Mouse (Mus musculus) forebrain, embryonic 12.5 days (tissue): Measurements from ENCODE around the gene Rfxank. TPM values are rescaled to one million over a fixed set of nuclear protein-coding genes. Genes with fewer than 3 reads are reported as not detected.

Experiments used
- ATAC-seq: fragments of 200-750 bp; cut with Nextera tagmentation; 2 replicates; pipeline ENCODE4 v1.8.0; 2017; ENCODE audit warnings: moderate TSS enrichment; ENCODE audit not compliant: low FRiP score
- H3K27ac ChIP-seq: fragments of 300-500 bp; sonication (generic); 2 replicates; pipeline ENCODE4 v1.5.1; 2016; ENCODE audit warnings: mild to moderate bottlenecking
- H3K27me3 ChIP-seq: fragments of 300-500 bp; sonication (generic); 2 replicates; pipeline ENCODE4 v1.6.1; 2016; ENCODE audit warnings: mild to moderate bottlenecking
- H3K36me3 ChIP-seq: fragments of 300-500 bp; sonication (generic); replicated peaks from 2 replicates; pipeline ENCODE4 v1.6.1; 2016; ENCODE audit warnings: mild to moderate bottlenecking
- H3K4me1 ChIP-seq: fragments of 300-500 bp; sonication (generic); 2 replicates; pipeline ENCODE4 v1.6.1; 2016
- H3K4me2 ChIP-seq: fragments of 300-500 bp; sonication (generic); 2 replicates; pipeline ENCODE4 v1.6.1; 2016; ENCODE audit warnings: mild to moderate bottlenecking, moderate library complexity
- H3K4me3 ChIP-seq: fragments of 300-500 bp; sonication (generic); replicated peaks from 2 replicates; pipeline ENCODE4 v1.5.1; 2016; ENCODE audit warnings: mild to moderate bottlenecking
- H3K9ac ChIP-seq: fragments of 300-500 bp; sonication (generic); 2 replicates; pipeline ENCODE4 v1.6.1; 2016; ENCODE audit warnings: mild to moderate bottlenecking
- H3K9me3 ChIP-seq: fragments of 300-500 bp; sonication (generic); 2 replicates; pipeline ENCODE4 v1.6.1; 2016
- WGBS: fragments of 180-500 bp; shearing (Covaris S2); methylation state at CpG from one replicate; pipeline ENCODE4 v1.1.7; 2016; 5-methylcytosine and 5-hydroxymethylcytosine counted together
- polyA plus RNA-seq: library from polyadenylated mRNA; unstranded; fragments of >200 nt; fragmentation: Nextera tagmentation; extraction: Ambion mirVana; gene quantifications from 2 replicates; pipeline ENCODE4 v1.2.1, GENCODE M21; 2016

The Rfxank gene
- polyA plus RNA-seq, 1 experiment from 2014 or later: 14.3 TPM

- WGBS: 78% methylated on average over 4 of the region's 4 CpGs
- Histone ChIP-seq H3K9ac (peak overlapping the region; percentile 64; the same call in 1 of the 2 replicates), H3K36me3 (peaks cover 50% of the 10 kb centered on the region), H3K27ac (no peak overlapping the region), H3K27me3 (no peaks in the 10 kb centered on the region), H3K4me2 (peak overlapping the region; percentile 69), H3K4me3 (no peak overlapping the region; the same call in 1 of the 2 replicates), H3K4me1 (peaks cover 23% of the 10 kb centered on the region), H3K9me3 (no peaks in the 10 kb centered on the region)
- ATAC-seq: no peak
Measured at GRCm38 (mm10) chr8:70137890-70138289, 1.1 kb downstream of the Rfxank start.

DNA sequence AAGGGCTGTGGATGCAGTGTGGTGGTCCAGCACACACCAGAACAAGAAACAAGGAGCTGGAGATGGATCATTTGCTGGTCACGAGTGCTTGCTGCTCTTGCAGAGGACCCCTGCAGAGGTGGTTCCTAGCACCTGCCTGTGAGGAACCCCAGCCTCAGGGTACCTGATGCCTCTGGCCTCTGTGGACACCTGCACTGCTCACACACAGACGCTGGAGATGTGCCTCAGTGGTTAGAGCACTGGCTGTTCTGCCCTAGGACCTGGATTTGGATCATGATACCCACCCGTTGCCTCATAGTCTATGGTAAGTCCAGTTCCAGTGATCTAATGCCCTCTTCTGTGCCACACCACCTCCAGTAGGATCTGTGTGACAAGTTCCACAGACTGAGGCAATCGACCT lies 2.4 kb downstream of the Rfxank start:
- Histone ChIP-seq H3K36me3 (peaks cover 38% of the 10 kb centered on the region), H3K4me1 (peaks cover 27% of the 10 kb centered on the region), H3K4me2 (no peak overlapping the region), H3K9me3 (no peaks in the 10 kb centered on the region), H3K9ac (no peak overlapping the region), H3K4me3 (no peak overlapping the region), H3K27ac (no peak overlapping the region), H3K27me3 (no peaks in the 10 kb centered on the region)
- ATAC-seq: no peak
- WGBS: 89% methylated on average over 4 of the region's 4 CpGs

- Histone ChIP-seq H3K36me3 (peaks cover 38% of the 10 kb centered on the region), H3K4me2 (no peak overlapping the region), H3K27me3 (no peaks in the 10 kb centered on the region), H3K4me1 (peaks cover 22% of the 10 kb centered on the region), H3K9me3 (no peaks in the 10 kb centered on the region), H3K9ac (no peak overlapping the region), H3K27ac (no peak overlapping the region), H3K4me3 (no peak overlapping the region)
- no peak for ATAC-seq
- 94% methylated on average over 9 of the region's 9 CpGs for WGBS
Measured at GRCm38 (mm10) chr8:70134931-70135330, 4.0 kb downstream of the Rfxank start.

GRCm38 (mm10) chr8:70134086-70134485 lies 4.9 kb downstream of the Rfxank start:
- H3K36me3 ChIP-seq: peaks cover 38% of the 10 kb centered on the region
- no peak overlapping the region for H3K4me2 ChIP-seq
- no peaks in the 10 kb centered on the region for H3K27me3 ChIP-seq
- WGBS: 99% methylated on average over 5 of the region's 5 CpGs
- H3K4me3 ChIP-seq: no peak overlapping the region
- peaks cover 21% of the 10 kb centered on the region for H3K4me1 ChIP-seq
- ATAC-seq: no peak
- H3K9ac ChIP-seq: no peak overlapping the region
- no peaks in the 10 kb centered on the region for H3K9me3 ChIP-seq
- no peak overlapping the region for H3K27ac ChIP-seq

- no peaks in the 10 kb centered on the region for H3K9me3 ChIP-seq
- peaks cover 34% of the 10 kb centered on the region for H3K36me3 ChIP-seq
- peak within 1 kb of the TSS; percentile 79 for H3K9ac ChIP-seq
- 2% methylated on average over 37 of the region's 37 CpGs for WGBS
- H3K4me3 ChIP-seq: peak within 1 kb of the TSS; percentile 81
- peaks cover 11% of the 10 kb centered on the region for H3K4me1 ChIP-seq
- no peaks in the 10 kb centered on the region for H3K27me3 ChIP-seq
- H3K4me2 ChIP-seq: peak within 1 kb of the TSS; percentile 75
- peak within 1 kb of the TSS; percentile 8; the same call in 1 of the 2 replicates for H3K27ac ChIP-seq
- ATAC-seq: peak; percentile 88
Measured at GRCm38 (mm10) chr8:70131166-70131883, 7.6 kb downstream of the Rfxank start, which contains the start of gene Nr2c2ap. Gene Nr2c2ap (plus strand): TSS chr8:70131333.

DNA sequence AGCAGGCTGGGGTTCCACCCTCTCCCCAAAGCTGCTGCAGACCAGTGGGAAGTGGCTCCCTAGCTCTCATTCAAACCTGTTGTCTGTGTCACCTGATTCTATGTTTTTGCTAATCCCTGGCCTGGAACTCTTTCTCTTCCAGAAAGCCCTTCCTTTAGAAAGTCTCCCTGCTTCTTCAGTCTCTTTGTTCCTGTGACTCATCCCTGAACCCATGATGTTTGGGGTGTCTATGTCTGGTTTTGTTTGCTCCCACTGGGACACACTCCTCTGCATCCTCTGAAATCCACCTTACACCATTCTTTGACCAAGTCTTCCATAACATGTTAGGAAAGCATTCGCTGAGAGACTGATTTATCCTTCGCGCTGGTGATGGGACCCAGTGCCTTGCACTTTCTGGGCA lies 8.9 kb downstream of the Rfxank start:
- H3K9me3 ChIP-seq: no peaks in the 10 kb centered on the region
- peaks cover 22% of the 10 kb centered on the region for H3K36me3 ChIP-seq
- WGBS: 83% methylated on average over 3 of the region's 3 CpGs
- H3K27ac ChIP-seq: no peak overlapping the region
- no peak overlapping the region for H3K4me3 ChIP-seq
- no peak overlapping the region for H3K4me2 ChIP-seq
- H3K4me1 ChIP-seq: peaks cover 11% of the 10 kb centered on the region
- no peak for ATAC-seq
- no peak overlapping the region for H3K9ac ChIP-seq
- H3K27me3 ChIP-seq: peaks cover 8% of the 10 kb centered on the region

GRCm38 (mm10) chr8:70129309-70129952 lies 9.5 kb downstream of the Rfxank start:
- H3K4me3 ChIP-seq: no peak overlapping the region
- peaks cover 11% of the 10 kb centered on the region for H3K27me3 ChIP-seq
- H3K9ac ChIP-seq: 0 out of 2 replicates have a peak overlapping the region, but pooled peaks have one; percentile 12
- no peaks in the 10 kb centered on the region for H3K9me3 ChIP-seq
- H3K27ac ChIP-seq: 0 out of 2 replicates have a peak overlapping the region, but pooled peaks have one; percentile 25
- peaks cover 15% of the 10 kb centered on the region for H3K36me3 ChIP-seq
- WGBS: 75% methylated on average over 9 of the region's 9 CpGs
- ATAC-seq: no peak
- H3K4me1 ChIP-seq: peaks cover 11% of the 10 kb centered on the region
- H3K4me2 ChIP-seq: no peak overlapping the region

DNA sequence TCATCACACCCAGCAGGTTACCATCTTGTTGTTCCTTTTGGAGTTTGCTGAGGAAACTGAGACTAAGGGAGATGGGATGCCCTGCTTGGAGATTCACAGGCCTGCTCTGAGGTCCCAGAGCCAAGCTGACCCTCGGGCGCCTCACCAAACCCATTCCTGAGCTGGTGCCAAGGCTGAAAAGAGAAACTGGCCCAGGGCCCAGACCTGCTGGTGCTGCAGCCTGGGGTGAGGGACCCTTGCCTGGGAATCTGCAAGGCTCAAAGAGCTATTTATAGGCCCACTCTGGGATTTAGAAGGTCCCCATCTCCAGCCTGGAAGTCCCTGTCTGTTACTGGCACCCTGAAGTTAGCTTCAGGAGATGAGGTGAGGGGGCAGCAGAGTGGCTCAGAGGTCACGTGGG lies 10.5 kb downstream of the Rfxank start:
- Histone ChIP-seq H3K9ac (no peak overlapping the region), H3K9me3 (no peaks in the 10 kb centered on the region), H3K4me3 (no peak overlapping the region), H3K4me1 (peaks cover 11% of the 10 kb centered on the region), H3K4me2 (no peak overlapping the region), H3K36me3 (peaks cover 6% of the 10 kb centered on the region; the same call in 1 of the 2 replicates), H3K27ac (no peak overlapping the region), H3K27me3 (peaks cover 19% of the 10 kb centered on the region)
- 72% methylated on average over 3 of the region's 3 CpGs for WGBS
- ATAC-seq: no peak

DNA sequence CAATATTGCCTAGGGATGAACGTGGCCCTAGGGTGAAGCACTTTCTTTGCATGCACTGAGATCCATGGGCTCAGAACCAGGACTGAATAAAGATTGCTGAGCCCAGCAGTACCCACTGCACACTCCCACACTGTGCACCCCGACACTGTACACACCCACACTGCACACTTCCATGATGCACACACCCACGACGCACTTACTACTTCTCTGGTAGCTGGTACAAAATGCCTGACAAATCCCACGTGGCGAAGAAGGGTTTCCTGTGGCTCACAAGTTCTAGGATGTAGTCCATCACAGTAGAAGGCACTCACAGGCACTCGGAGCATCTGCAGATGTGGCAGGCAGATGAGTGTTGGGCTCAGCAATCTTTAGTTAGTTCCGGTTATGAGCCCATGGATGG lies 14.0 kb downstream of the Rfxank start:
- H3K9me3 ChIP-seq: no peaks in the 10 kb centered on the region
- no peak overlapping the region for H3K9ac ChIP-seq
- no peak overlapping the region for H3K27ac ChIP-seq
- H3K4me3 ChIP-seq: no peak overlapping the region
- WGBS: 75% methylated on average over 8 of the region's 8 CpGs
- no peak overlapping the region for H3K4me2 ChIP-seq
- peaks cover 31% of the 10 kb centered on the region for H3K27me3 ChIP-seq
- ATAC-seq: no peak
- peaks cover 3% of the 10 kb centered on the region for H3K4me1 ChIP-seq
- H3K36me3 ChIP-seq: no peaks in the 10 kb centered on the region

DNA sequence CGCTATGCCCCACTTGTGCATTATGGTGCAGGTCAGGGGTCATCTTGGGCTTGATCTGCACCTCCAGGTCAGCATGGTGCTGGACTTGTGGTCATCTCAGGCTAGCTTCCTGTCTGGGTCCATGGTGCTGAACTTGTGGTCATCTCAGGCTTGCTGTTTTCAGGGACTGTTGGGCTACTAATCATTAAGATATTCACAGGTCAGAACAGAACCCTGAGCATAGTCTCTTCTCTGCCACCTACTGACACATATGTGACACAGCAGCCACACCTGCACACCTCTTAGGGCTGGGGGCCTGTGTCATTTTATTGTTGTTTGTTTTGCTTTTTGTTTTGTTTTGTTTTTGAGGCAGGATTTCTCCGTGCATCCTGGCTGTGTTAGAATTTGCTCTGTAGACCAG lies 16.1 kb downstream of the Rfxank start:
- H3K36me3 ChIP-seq: no peaks in the 10 kb centered on the region
- no peaks in the 10 kb centered on the region for H3K9me3 ChIP-seq
- no peak overlapping the region for H3K9ac ChIP-seq
- H3K4me1 ChIP-seq: peaks cover 17% of the 10 kb centered on the region
- no peak overlapping the region for H3K27ac ChIP-seq
- H3K4me3 ChIP-seq: no peak overlapping the region
- WGBS: 55% methylated on average over 2 of the region's 2 CpGs
- no peak for ATAC-seq
- H3K4me2 ChIP-seq: no peak overlapping the region
- H3K27me3 ChIP-seq: peaks cover 41% of the 10 kb centered on the region

DNA sequence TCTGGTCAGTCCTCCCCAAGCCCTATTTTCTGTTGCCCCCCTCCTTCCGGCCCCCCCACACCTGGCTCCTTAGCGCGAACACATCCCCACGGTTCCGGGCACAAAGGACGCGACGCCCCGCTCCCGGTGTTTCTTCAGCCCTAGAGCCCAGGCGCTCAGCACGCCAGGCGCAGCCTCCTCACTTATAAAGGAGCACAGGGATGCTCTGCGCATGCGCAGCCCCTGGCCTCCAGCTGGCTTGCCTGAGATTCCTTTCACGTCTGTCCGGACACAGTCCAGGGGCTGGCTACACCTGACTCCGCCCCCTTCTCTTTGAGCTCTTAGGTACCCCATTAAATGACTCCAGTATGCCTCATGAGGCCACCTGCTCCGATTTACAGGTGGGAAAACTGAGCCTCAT lies 18.3 kb downstream of the Rfxank start, which contains the start of gene Ncan:
Gene Ncan (minus strand): TSS at position 207 of the 400 bp plus-strand sequence.
- peak within 1 kb of the TSS; percentile 98 for H3K27ac ChIP-seq
- under 1% methylated on average over 19 of the region's 19 CpGs for WGBS
- H3K36me3 ChIP-seq: peaks cover 8% of the 10 kb centered on the region
- peaks cover 32% of the 10 kb centered on the region for H3K4me1 ChIP-seq
- peak; percentile 79 for ATAC-seq
- H3K27me3 ChIP-seq: peaks cover 59% of the 10 kb centered on the region
- H3K9me3 ChIP-seq: no peaks in the 10 kb centered on the region
- peak within 1 kb of the TSS; percentile 91 for H3K9ac ChIP-seq
- peak within 1 kb of the TSS; percentile 86 for H3K4me2 ChIP-seq
- H3K4me3 ChIP-seq: peak within 1 kb of the TSS; percentile 59

DNA sequence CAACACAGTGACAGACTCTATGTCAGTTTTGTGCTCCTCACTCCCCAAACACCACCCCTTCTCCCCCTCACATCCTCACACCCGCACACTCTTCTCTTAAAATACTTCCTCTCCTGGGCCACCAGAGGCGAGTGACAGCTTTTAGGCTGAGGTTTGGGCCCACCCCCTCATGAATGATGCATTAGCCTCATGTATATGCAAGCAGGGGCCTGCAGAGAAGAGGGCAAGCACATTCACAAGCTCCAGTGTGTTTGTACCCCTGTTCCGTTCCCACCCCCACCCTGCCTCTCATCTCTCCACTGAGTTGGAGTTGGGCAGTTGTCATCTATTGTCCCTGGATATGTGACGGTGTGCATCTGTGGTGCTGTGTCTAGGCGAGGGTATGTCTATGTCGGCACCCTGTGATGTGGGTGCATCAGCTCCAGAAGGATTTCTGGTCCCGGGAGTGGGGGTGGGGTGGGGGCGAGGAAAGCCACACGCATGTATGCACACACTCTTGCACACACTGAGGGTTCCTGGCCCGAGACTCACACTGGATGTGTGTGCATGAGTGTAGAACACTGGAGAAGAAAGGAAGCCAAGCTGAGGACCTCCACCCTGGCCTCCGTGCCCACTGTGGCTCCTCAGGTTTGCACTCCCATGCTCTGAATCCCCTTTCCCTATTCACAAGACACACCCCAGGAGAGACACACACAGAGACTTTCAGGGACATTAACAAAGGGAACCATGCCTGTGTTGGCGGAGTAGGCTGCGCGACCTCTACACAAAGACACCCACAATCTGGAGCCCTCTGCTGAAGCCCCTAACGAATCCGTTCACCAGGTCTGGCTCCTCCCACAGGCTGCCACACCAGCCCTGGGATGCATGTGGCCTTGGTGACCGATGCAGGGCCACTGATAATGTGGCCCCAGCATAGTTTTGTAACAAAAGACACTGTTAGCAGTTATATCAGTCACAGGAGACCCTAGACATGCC lies 19.9 kb downstream of the Rfxank start:
- H3K9me3 ChIP-seq: no peaks in the 10 kb centered on the region
- H3K27me3 ChIP-seq: peaks cover 65% of the 10 kb centered on the region
- peak; percentile 89 for ATAC-seq
- H3K27ac ChIP-seq: peak overlapping the region; percentile 98
- peak overlapping the region; percentile 86 for H3K4me2 ChIP-seq
- WGBS: 4% methylated on average over 17 of the region's 17 CpGs
- H3K36me3 ChIP-seq: peaks cover 24% of the 10 kb centered on the region
- peak overlapping the region; percentile 59 for H3K4me3 ChIP-seq
- H3K9ac ChIP-seq: peak overlapping the region; percentile 91
- peaks cover 32% of the 10 kb centered on the region for H3K4me1 ChIP-seq
